Mouse (Mus musculus): ENCODE results near the gene Stard3nl. TPM values are rescaled to one million over a fixed set of nuclear protein-coding genes. Genes with fewer than 3 reads are reported as not detected.

The Stard3nl gene
- total RNA-seq (2014; fragmentation: Nextera tagmentation) (24.2 and 37.8 TPM in 2 replicates), total RNA-seq (2017) (29.1 and 30.2 TPM in 2 replicates)

- ATAC-seq (replicated peaks; ENCODE audit: low FRiP score, low TSS enrichment, poor library complexity, severe bottlenecking): peak; percentile 100
These were observed at the start of gene Stard3nl for GRCm38 (mm10) chr13:19395688-19396354. Gene Stard3nl (minus strand): TSS chr13:19395795.

GRCm38 (mm10) chr13:19438040-19438439, 42.4 kb upstream of the Stard3nl start:
- no peak; the same call in 1 of the 2 replicates for ATAC-seq (replicated peaks; ENCODE audit: low FRiP score, low TSS enrichment, poor library complexity, severe bottlenecking)

- ATAC-seq (replicated peaks; ENCODE audit: low FRiP score, low TSS enrichment, poor library complexity, severe bottlenecking): no peak
These were observed 34.3 kb upstream of the Stard3nl start for GRCm38 (mm10) chr13:19429812-19430370.

- no peak for ATAC-seq (replicated peaks; ENCODE audit: low FRiP score, low TSS enrichment, poor library complexity, severe bottlenecking)
These were observed 32.5 kb upstream of the Stard3nl start for GRCm38 (mm10) chr13:19428076-19428475.

- ATAC-seq (replicated peaks; ENCODE audit: low FRiP score, low TSS enrichment, poor library complexity, severe bottlenecking): no peak
These were observed 29.0 kb upstream of the Stard3nl start for GRCm38 (mm10) chr13:19424563-19424962.

- ATAC-seq (replicated peaks; ENCODE audit: low FRiP score, low TSS enrichment, poor library complexity, severe bottlenecking): no peak
These were observed 26.9 kb upstream of the Stard3nl start for GRCm38 (mm10) chr13:19422521-19422920.

GRCm38 (mm10) chr13:19417885-19418521, 22.4 kb upstream of the Stard3nl start:
- ATAC-seq (replicated peaks; ENCODE audit: low FRiP score, low TSS enrichment, poor library complexity, severe bottlenecking): no peak

GRCm38 (mm10) chr13:19415894-19416531, 20.4 kb upstream of the Stard3nl start:
- no peak for ATAC-seq (replicated peaks; ENCODE audit: low FRiP score, low TSS enrichment, poor library complexity, severe bottlenecking)

GRCm38 (mm10) chr13:19415337-19415736, 19.7 kb upstream of the Stard3nl start:
- no peak for ATAC-seq (replicated peaks; ENCODE audit: low FRiP score, low TSS enrichment, poor library complexity, severe bottlenecking)

GRCm38 (mm10) chr13:19412334-19412939, 16.8 kb upstream of the Stard3nl start:
- ATAC-seq (replicated peaks; ENCODE audit: low FRiP score, low TSS enrichment, poor library complexity, severe bottlenecking): no peak

GRCm38 (mm10) chr13:19411886-19412285, 16.3 kb upstream of the Stard3nl start:
- ATAC-seq (replicated peaks; ENCODE audit: low FRiP score, low TSS enrichment, poor library complexity, severe bottlenecking): no peak

GRCm38 (mm10) chr13:19410694-19411093, 15.1 kb upstream of the Stard3nl start:
- ATAC-seq (replicated peaks; ENCODE audit: low FRiP score, low TSS enrichment, poor library complexity, severe bottlenecking): no peak

GRCm38 (mm10) chr13:19407953-19408352, 12.4 kb upstream of the Stard3nl start:
- ATAC-seq (replicated peaks; ENCODE audit: low FRiP score, low TSS enrichment, poor library complexity, severe bottlenecking): no peak

- no peak for ATAC-seq (replicated peaks; ENCODE audit: low FRiP score, low TSS enrichment, poor library complexity, severe bottlenecking)
These were observed 9.0 kb upstream of the Stard3nl start for GRCm38 (mm10) chr13:19404623-19405022.

- ATAC-seq (replicated peaks; ENCODE audit: low FRiP score, low TSS enrichment, poor library complexity, severe bottlenecking): no peak
These were observed 552 bp downstream of the Stard3nl start for GRCm38 (mm10) chr13:19394798-19395687.

GRCm38 (mm10) chr13:19394171-19394570, 1.4 kb downstream of the Stard3nl start:
- ATAC-seq (replicated peaks; ENCODE audit: low FRiP score, low TSS enrichment, poor library complexity, severe bottlenecking): no peak

GRCm38 (mm10) chr13:19393731-19394130, 1.9 kb downstream of the Stard3nl start:
- ATAC-seq (replicated peaks; ENCODE audit: low FRiP score, low TSS enrichment, poor library complexity, severe bottlenecking): no peak

GRCm38 (mm10) chr13:19391608-19392007, 4.0 kb downstream of the Stard3nl start:
- ATAC-seq (replicated peaks; ENCODE audit: low FRiP score, low TSS enrichment, poor library complexity, severe bottlenecking): no peak

- no peak for ATAC-seq (replicated peaks; ENCODE audit: low FRiP score, low TSS enrichment, poor library complexity, severe bottlenecking)
These were observed 5.3 kb downstream of the Stard3nl start for GRCm38 (mm10) chr13:19390296-19390695.

All from megakaryocyte-erythroid progenitor cell, adult 5-6 weeks (primary cell).